Mouse (Mus musculus): Measurements from ENCODE around the gene Mark2. TPM values are rescaled to one million over a fixed set of nuclear protein-coding genes. Genes with fewer than 3 reads are reported as not detected.
A peak's percentile ranks its signal among the peaks of the same experiment; 100 is the strongest.

Gene Mark2
- polyA plus RNA-seq, 1 experiment, result 52.1 TPM

GRCm38 (mm10) chr19:7349993-7350392 lies 8.3 kb upstream of the Mark2 start:
- TF ChIP-seq EP300 (IDR thresholded peaks at IDR 0.05; ENCODE audit: insufficient read depth, low read depth, low read length) (no peak), POLR2A (IDR thresholded peaks at IDR 0.05; ENCODE audit: insufficient read depth, low read length) (no peak), CTCF (IDR thresholded peaks at IDR 0.05; ENCODE audit: low read depth, low read length) (no peak)
- H3K9ac ChIP-seq (ENCODE audit: low read depth, poor library complexity, severe bottlenecking), result no peak overlapping the region

GRCm38 (mm10) chr19:7345235-7345755 lies 3.6 kb upstream of the Mark2 start:
- Histone ChIP-seq H3K27me3 (ENCODE audit: control insufficient read depth, insufficient read depth, low read length, poor library complexity, severe bottlenecking) (no peaks in the 10 kb centered on the region), H3K9ac (ENCODE audit: low read depth, poor library complexity, severe bottlenecking) (no peak overlapping the region), H3K4me1 (ENCODE audit: control insufficient read depth, insufficient read depth, low read length) (no peaks in the 10 kb centered on the region), H3K9me3 (replicated peaks; ENCODE audit: control insufficient read depth, insufficient read depth, low read length, poor library complexity, severe bottlenecking) (no peaks in the 10 kb centered on the region), H3K27ac (ENCODE audit: insufficient read depth, low read length) (no peak overlapping the region), H3K36me3 (ENCODE audit: control insufficient read depth, insufficient read depth, low read length, poor library complexity, severe bottlenecking) (no peaks in the 10 kb centered on the region), H3K4me3 (ENCODE audit: low read depth, low read length) (no peak overlapping the region)
- no peak for TF ChIP-seq POLR2A (IDR thresholded peaks at IDR 0.05; ENCODE audit: insufficient read depth, low read length)
- 0 out of 2 replicates have a peak, but pooled peaks have one; percentile 19 for TF ChIP-seq EP300 (IDR thresholded peaks at IDR 0.05; ENCODE audit: insufficient read depth, low read depth, low read length)
- peak; percentile 93 for TF ChIP-seq CTCF (IDR thresholded peaks at IDR 0.05; ENCODE audit: low read depth, low read length)

More at GRCm38 (mm10) chr19:7349993-7350392, 8.3 kb upstream of the Mark2 start:
- Histone ChIP-seq H3K27me3 (ENCODE audit: control insufficient read depth, insufficient read depth, low read length, poor library complexity, severe bottlenecking) (no peaks in the 10 kb centered on the region), H3K36me3 (ENCODE audit: control insufficient read depth, insufficient read depth, low read length, poor library complexity, severe bottlenecking) (no peaks in the 10 kb centered on the region), H3K27ac (ENCODE audit: insufficient read depth, low read length) (no peak overlapping the region), H3K4me1 (ENCODE audit: control insufficient read depth, insufficient read depth, low read length) (no peaks in the 10 kb centered on the region), H3K4me3 (ENCODE audit: low read depth, low read length) (no peak overlapping the region), H3K9me3 (replicated peaks; ENCODE audit: control insufficient read depth, insufficient read depth, low read length, poor library complexity, severe bottlenecking) (no peaks in the 10 kb centered on the region)

- Histone ChIP-seq H3K9ac (ENCODE audit: low read depth, poor library complexity, severe bottlenecking) (no peak overlapping the region), H3K4me3 (ENCODE audit: low read depth, low read length) (no peak overlapping the region), H3K27ac (ENCODE audit: insufficient read depth, low read length) (no peak overlapping the region), H3K27me3 (ENCODE audit: control insufficient read depth, insufficient read depth, low read length, poor library complexity, severe bottlenecking) (no peaks in the 10 kb centered on the region), H3K9me3 (replicated peaks; ENCODE audit: control insufficient read depth, insufficient read depth, low read length, poor library complexity, severe bottlenecking) (no peaks in the 10 kb centered on the region), H3K36me3 (ENCODE audit: control insufficient read depth, insufficient read depth, low read length, poor library complexity, severe bottlenecking) (no peaks in the 10 kb centered on the region), H3K4me1 (ENCODE audit: control insufficient read depth, insufficient read depth, low read length) (peaks cover 10% of the 10 kb centered on the region)
- TF ChIP-seq EP300 (IDR thresholded peaks at IDR 0.05; ENCODE audit: insufficient read depth, low read depth, low read length) (no peak), POLR2A (IDR thresholded peaks at IDR 0.05; ENCODE audit: insufficient read depth, low read length) (no peak), CTCF (IDR thresholded peaks at IDR 0.05; ENCODE audit: low read depth, low read length) (no peak)
Measured at GRCm38 (mm10) chr19:7342646-7343045, 986 bp upstream of the Mark2 start.

- Histone ChIP-seq H3K27ac (ENCODE audit: insufficient read depth, low read length) (no peak overlapping the region), H3K9me3 (replicated peaks; ENCODE audit: control insufficient read depth, insufficient read depth, low read length, poor library complexity, severe bottlenecking) (no peaks in the 10 kb centered on the region), H3K9ac (ENCODE audit: low read depth, poor library complexity, severe bottlenecking) (peak overlapping the region; percentile 85), H3K27me3 (ENCODE audit: control insufficient read depth, insufficient read depth, low read length, poor library complexity, severe bottlenecking) (no peaks in the 10 kb centered on the region), H3K4me1 (ENCODE audit: control insufficient read depth, insufficient read depth, low read length) (peaks cover 10% of the 10 kb centered on the region), H3K4me3 (ENCODE audit: low read depth, low read length) (peak overlapping the region; percentile 92), H3K36me3 (ENCODE audit: control insufficient read depth, insufficient read depth, low read length, poor library complexity, severe bottlenecking) (no peaks in the 10 kb centered on the region)
- TF ChIP-seq POLR2A (IDR thresholded peaks at IDR 0.05; ENCODE audit: insufficient read depth, low read length), result no peak
- no peak for TF ChIP-seq CTCF (IDR thresholded peaks at IDR 0.05; ENCODE audit: low read depth, low read length)
- TF ChIP-seq EP300 (IDR thresholded peaks at IDR 0.05; ENCODE audit: insufficient read depth, low read depth, low read length), result no peak
Measured at GRCm38 (mm10) chr19:7340780-7341475, 732 bp downstream of the Mark2 start.

- H3K9ac ChIP-seq (ENCODE audit: low read depth, poor library complexity, severe bottlenecking), result peak overlapping the region; percentile 85
- H3K27ac ChIP-seq (ENCODE audit: insufficient read depth, low read length), result no peak overlapping the region
- H3K36me3 ChIP-seq (ENCODE audit: control insufficient read depth, insufficient read depth, low read length, poor library complexity, severe bottlenecking), result no peaks in the 10 kb centered on the region
- TF ChIP-seq CTCF (IDR thresholded peaks at IDR 0.05; ENCODE audit: low read depth, low read length) (no peak), POLR2A (IDR thresholded peaks at IDR 0.05; ENCODE audit: insufficient read depth, low read length) (no peak), EP300 (IDR thresholded peaks at IDR 0.05; ENCODE audit: insufficient read depth, low read depth, low read length) (no peak)
- peaks cover 10% of the 10 kb centered on the region for H3K4me1 ChIP-seq (ENCODE audit: control insufficient read depth, insufficient read depth, low read length)
- H3K27me3 ChIP-seq (ENCODE audit: control insufficient read depth, insufficient read depth, low read length, poor library complexity, severe bottlenecking), result no peaks in the 10 kb centered on the region
- peak overlapping the region; percentile 92 for H3K4me3 ChIP-seq (ENCODE audit: low read depth, low read length)
- no peaks in the 10 kb centered on the region for H3K9me3 ChIP-seq (replicated peaks; ENCODE audit: control insufficient read depth, insufficient read depth, low read length, poor library complexity, severe bottlenecking)
Measured at GRCm38 (mm10) chr19:7340371-7340779, 1.3 kb downstream of the Mark2 start.

DNA sequence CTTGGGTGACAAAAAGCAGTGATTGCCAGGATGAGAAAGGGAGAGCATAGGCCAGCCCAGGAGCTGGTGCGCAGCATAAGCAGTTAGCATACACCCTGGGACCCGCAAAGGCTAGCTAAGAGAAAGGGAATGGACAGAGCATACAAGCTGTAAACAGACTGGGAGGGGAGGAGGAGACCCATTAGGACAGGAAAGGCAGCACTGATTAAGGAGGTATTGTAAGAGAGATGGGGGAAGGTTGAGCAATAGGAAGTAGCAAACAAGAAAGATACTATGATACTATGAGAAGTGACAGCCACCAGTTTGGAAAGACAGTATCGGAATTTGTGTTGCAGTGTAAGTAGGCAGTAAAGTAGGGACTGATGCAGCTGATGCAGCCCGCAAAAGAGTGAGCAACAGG lies 1.8 kb downstream of the Mark2 start:
- Histone ChIP-seq H3K27me3 (ENCODE audit: control insufficient read depth, insufficient read depth, low read length, poor library complexity, severe bottlenecking) (no peaks in the 10 kb centered on the region), H3K27ac (ENCODE audit: insufficient read depth, low read length) (no peak overlapping the region), H3K9ac (ENCODE audit: low read depth, poor library complexity, severe bottlenecking) (peak overlapping the region; percentile 85), H3K9me3 (replicated peaks; ENCODE audit: control insufficient read depth, insufficient read depth, low read length, poor library complexity, severe bottlenecking) (no peaks in the 10 kb centered on the region), H3K4me1 (ENCODE audit: control insufficient read depth, insufficient read depth, low read length) (peaks cover 10% of the 10 kb centered on the region), H3K4me3 (ENCODE audit: low read depth, low read length) (peak overlapping the region; percentile 92), H3K36me3 (ENCODE audit: control insufficient read depth, insufficient read depth, low read length, poor library complexity, severe bottlenecking) (no peaks in the 10 kb centered on the region)
- TF ChIP-seq POLR2A (IDR thresholded peaks at IDR 0.05; ENCODE audit: insufficient read depth, low read length) (no peak), EP300 (IDR thresholded peaks at IDR 0.05; ENCODE audit: insufficient read depth, low read depth, low read length) (no peak), CTCF (IDR thresholded peaks at IDR 0.05; ENCODE audit: low read depth, low read length) (no peak)
